Mouse (Mus musculus) urinary bladder, postnatal 25 days (tissue): Measurements from ENCODE around the gene Olfr113.
"Not testable (repeated sequence)": the region's sequence is repeated elsewhere in the genome, so short reads cannot be mapped to it uniquely, and the experiment has no call there.

ENCODE experiments used
- DNase-seq: peaks from one replicate; pipeline ENCODE4 v3.0.0; 2022; ENCODE audit warnings: low spot score

Olfr113 gene

DNA sequence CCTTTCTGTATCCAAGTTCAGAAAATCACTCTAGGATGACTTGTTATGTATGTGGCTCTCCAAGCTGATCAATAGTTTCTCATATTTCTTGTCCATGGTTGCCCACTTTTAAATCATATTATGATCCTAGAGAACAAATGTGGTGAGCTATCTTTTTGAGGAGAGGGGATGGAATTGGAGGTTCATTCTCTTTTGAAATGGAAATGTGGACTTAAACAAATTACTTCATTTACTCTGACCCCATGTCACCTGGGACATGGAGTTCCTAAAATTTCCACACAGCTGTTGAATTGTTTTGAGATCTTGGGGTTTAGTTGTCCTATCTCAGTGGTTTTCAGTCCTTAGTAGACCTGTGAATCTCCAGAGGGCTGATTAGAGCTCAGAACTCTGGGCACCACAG, at the start of gene Olfr113:
Olfr113 (minus strand) TSS at position 101 of the 400 bp plus-strand sequence.
- DNase-seq = no peak

DNA sequence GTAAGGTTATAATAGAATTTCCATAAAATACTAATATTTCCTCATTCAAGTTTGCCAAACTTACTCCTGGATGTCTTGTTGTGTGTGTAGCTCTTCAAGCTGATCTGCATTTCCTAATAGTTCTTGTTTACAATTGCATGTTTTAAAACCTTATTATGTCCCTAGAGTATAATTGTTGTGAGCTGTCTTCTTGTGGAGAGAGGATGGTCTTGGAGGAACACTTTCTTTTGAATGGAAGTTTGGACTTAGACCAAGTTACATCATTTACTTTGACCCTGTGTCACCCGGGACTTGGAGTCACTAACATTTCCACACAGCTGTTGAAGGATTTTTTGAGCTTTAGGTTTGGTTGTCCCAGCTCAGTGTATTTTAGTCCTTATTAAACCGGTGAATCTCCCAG, 49.5 kb upstream of the Olfr113 start, which contains the start of the genes Olfr115 and Olfr116:
Olfr115 (minus strand) TSS at position 101 of the 400 bp plus-strand sequence.
Olfr116 (minus strand) TSS at position 191 of the 400 bp plus-strand sequence.
- DNase-seq = no peak

DNA sequence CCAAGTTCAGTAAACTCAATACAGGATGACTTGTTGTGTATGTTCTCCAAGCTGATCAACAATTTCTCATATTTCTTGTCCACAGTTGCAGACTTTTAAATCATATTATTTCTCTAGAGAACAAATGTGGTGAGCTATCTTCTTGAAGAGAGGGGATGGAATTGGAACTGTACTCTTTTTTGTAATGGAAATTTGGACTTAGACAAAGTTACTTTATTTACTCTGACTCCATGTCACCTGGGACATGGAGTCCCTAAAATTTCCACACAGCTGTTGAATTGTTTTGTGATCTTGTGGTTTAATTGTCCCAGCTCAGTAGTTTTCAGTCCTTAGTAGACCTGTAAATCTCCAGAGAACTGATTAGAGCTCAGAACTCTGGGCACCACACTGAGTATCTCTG, 15.2 kb upstream of the Olfr113 start, which contains the start of gene Olfr114:
Olfr114 (minus strand) TSS at position 101 of the 400 bp plus-strand sequence.
- DNase-seq = no peak

DNA sequence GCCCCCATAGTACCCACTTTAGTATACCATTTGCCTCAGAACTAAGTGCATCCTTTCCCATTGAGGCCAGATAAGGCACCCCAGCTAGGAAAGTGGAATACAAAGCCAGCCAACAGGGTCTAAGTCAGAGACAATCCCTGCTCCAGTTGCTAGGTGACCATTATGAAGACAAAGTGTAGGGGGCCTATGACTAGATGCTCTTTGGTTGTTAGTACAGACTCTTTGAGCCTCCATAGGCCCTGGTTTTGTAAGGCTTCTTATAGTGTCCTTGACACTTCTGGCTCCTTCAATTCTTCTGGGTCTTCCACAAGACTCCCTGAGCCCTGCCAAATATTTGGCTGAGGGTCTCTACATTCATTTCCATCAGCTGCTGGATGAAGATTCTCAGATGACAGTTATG, 8.1 kb downstream of the Olfr113 start, which contains the start of gene Olfr112:
Olfr112 (minus strand) TSS at position 101 of the 400 bp plus-strand sequence.
- DNase-seq = no peak

DNA sequence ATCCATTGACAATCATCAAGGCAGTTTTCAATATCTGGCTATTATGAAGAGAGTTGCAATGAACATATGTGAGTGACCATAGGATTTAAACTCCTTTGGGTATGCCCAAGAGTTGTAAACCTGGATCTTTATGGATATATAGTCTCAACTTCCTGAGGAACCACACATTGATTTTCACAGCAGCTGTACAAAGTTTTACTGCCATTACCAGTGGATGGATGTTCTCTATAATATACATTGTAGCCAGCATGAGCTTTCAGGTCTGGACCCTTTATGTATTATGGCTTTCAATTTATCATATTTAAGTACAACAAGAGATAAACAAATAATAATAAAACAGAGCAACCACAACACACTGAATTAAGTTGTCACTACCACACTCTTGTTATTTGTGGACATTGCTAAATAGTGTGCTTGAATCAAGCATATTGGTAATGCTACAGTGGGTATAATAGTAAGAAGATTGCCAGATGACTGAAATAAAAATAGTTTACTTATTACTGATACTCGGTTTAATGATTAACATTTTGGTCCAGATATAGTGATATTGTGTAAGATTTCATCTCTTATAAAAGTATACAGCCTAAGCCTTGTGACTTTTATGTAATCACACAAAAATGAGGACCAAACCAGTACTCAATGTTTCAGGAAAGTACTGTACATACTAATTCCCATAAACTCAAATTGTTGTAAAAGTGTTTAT, 18.4 kb downstream of the Olfr113 start:
- DNase-seq = no peak

DNA sequence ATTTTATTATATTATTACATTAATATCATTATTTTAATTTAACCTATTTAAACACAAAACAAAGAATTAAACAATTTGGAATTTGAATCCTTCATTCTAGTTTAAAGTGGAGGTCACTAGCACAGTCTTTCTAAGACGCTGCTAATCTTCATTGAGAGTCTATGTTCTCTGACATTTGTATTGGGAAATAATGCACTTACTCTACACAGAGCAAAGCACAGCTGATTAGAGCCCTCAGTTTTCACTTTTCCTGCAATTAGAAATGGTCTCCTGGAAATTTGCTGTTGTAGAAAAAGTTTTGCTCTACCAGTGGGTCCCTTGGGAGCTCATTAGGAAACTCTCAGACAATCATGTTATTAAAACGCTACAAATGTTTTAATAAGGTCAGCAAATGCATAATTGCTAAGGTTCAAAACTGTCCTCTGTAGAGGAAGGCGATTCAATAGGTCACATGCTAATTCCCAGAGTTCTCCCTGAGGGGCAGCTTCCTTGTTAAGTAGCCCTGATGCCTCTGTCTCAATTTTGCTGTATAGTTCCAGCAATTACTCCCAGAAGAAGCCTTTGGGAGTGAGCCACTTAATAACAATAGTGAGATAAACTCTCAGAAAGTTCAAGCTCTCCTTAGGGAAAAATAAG, 33.5 kb downstream of the Olfr113 start:
- DNase-seq = no peak

DNA sequence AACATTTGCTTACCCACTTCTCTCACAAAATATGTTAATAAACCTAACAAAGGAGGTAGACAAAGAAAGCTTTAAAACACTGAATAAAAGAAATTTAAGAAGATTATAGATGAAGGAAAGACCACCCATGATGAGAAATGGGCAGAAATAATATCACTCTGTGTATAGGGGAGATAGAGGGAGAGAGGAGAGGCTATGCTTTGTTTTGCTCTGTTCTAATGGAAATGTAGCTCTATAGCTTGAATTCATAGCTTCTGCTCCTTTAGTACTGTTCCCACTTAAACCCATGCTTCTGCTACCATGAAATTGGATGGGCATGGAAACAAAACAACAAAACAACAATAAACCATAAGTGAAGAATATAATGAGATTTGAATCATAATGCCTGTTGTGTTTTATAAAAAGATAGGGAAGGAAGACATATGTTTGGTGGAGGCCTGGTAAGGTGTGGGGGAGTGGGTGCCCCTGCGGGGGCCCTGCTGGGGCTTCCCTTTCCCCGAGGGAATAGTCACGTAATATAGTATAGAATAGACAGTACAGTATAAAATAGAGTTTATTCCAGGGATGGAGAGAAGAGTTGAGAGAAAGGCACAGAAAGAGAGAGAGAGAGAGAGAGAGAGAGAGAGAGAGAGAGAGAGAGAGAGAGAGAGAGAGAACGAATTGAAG, 35.9 kb downstream of the Olfr113 start:
- no peak for DNase-seq

DNA sequence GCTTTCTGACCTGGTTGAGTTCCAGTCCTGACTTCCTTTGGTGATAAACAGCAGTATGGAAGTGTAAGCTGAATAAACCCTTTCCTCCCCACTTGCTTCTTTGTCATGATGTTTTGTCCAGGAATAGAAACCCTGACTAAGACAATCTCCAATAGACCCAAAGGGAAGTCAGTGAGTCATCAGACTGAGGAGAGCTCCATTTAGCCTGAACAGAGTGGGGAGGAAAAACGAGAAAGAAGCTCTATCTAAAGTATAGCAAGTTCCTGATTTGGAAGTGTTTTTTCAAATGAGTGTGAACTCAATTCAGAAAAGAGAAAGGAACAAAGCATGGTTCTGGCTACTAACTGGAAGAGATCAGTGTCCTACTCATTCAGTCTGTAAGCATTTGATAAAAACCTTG, 39.0 kb downstream of the Olfr113 start:
- DNase-seq = not testable (repeated sequence)

DNA sequence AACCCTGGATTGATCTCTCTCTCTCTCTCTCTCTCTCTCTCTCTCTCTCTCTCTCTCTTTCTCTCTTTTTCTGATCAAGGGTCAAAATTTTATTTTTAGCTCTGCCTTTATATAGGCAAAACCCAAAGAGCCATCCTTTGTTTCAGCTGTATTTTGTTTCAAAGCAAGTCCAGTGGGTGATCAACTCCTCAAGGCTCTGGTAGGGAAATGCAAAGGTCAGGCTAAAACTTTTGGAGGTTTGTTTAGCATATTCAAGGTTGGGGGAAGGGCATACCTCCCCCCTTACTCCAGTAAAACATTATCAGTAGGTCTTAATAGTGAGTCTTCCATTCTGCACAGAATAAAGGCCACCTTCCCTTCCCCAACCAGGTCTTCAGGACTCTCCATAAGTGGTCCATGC, 42.3 kb downstream of the Olfr113 start:
- no peak for DNase-seq

DNA sequence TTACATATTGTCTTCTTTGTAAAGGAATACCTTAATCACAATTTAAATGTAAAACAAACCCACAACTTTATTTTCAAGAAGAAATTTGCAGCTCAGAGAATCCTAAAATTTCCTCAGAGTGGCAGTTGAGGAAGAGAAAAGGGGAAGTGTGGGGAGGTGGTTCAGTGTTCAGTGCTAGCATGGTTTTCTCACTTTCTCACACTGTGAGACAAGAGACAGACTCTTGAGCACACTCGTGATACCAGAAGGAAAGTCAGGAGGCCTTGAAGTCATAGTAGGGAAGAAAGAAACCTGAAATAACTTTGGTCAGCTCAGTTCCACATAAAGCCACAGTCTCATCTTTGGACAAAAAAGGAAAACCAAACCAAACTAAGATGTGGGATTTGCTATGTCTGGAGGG, 52.0 kb downstream of the Olfr113 start:
- not testable (repeated sequence) for DNase-seq

DNA sequence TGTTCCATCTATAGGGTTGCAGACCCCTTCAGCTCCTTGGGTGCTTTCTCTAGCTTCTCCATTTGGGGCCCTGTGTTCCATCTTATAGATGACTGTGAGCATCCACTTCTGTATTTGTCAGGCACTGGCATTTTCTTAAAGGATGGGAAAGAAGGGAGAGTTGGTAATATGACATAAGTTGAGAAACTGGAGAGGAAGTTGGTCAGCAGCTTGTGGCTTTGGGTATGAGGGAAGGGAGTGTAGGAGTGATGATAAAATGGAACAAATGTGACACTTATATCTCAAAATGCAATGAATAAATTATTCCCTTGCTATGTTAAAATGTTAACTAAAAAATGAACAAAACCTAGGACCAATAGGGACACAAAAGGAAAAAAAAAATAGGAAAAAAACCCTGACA, 52.9 kb downstream of the Olfr113 start:
- DNase-seq = not testable (repeated sequence)
